Mouse (Mus musculus) NIH3T3 (cell line): ENCODE data around the gene Slc1a5.

ENCODE experiments used
- DNase-seq: peaks from one replicate; pipeline ENCODE4 v3.0.0-alpha.2; 2012; ENCODE audit warnings: low read depth

The Slc1a5 gene

GRCm38 (mm10) chr7:16782555-16783125, 1.5 kb downstream of the Slc1a5 start:
- peak; percentile 39 for DNase-seq

GRCm38 (mm10) chr7:16783224-16783688, 2.1 kb downstream of the Slc1a5 start:
- DNase-seq, result peak; percentile 59

GRCm38 (mm10) chr7:16783758-16784415, 2.7 kb downstream of the Slc1a5 start:
- DNase-seq, result peak; percentile 87

- DNase-seq, result peak; percentile 31
These were observed 3.4 kb downstream of the Slc1a5 start for GRCm38 (mm10) chr7:16784498-16784976.

- no peak for DNase-seq
These were observed 4.5 kb downstream of the Slc1a5 start for GRCm38 (mm10) chr7:16785541-16786083.

GRCm38 (mm10) chr7:16792316-16792715, 11.2 kb downstream of the Slc1a5 start:
- no peak for DNase-seq

GRCm38 (mm10) chr7:16793010-16793725, 12.0 kb downstream of the Slc1a5 start:
- DNase-seq, result no peak

- no peak for DNase-seq
These were observed 13.7 kb downstream of the Slc1a5 start for GRCm38 (mm10) chr7:16794886-16795285.

GRCm38 (mm10) chr7:16804409-16805028, 23.4 kb downstream of the Slc1a5 start:
- DNase-seq, result peak; percentile 68

GRCm38 (mm10) chr7:16807936-16808335, 26.8 kb downstream of the Slc1a5 start:
- peak; percentile 22 for DNase-seq

- DNase-seq, result no peak
These were observed 27.5 kb downstream of the Slc1a5 start for GRCm38 (mm10) chr7:16808647-16809046.

GRCm38 (mm10) chr7:16809739-16810138, 28.6 kb downstream of the Slc1a5 start:
- DNase-seq, result peak; percentile 67

- no peak for DNase-seq
These were observed 29.3 kb downstream of the Slc1a5 start for GRCm38 (mm10) chr7:16810399-16810919.

GRCm38 (mm10) chr7:16810920-16811648, 29.9 kb downstream of the Slc1a5 start:
- no peak for DNase-seq

GRCm38 (mm10) chr7:16811649-16812070, 30.5 kb downstream of the Slc1a5 start:
- DNase-seq, result no peak

GRCm38 (mm10) chr7:16812505-16812904, 31.4 kb downstream of the Slc1a5 start:
- peak; percentile 41 for DNase-seq

- peak; percentile 76 for DNase-seq
These were observed 34.3 kb downstream of the Slc1a5 start, which contains the start of gene Strn4 for GRCm38 (mm10) chr7:16815351-16815941. Strn4 (plus strand) TSS chr7:16815889.

GRCm38 (mm10) chr7:16816078-16816474, 34.9 kb downstream of the Slc1a5 start:
- DNase-seq, result peak; percentile 93

GRCm38 (mm10) chr7:16816475-16817122, 35.5 kb downstream of the Slc1a5 start, which contains the start of gene Fkrp:
Fkrp (minus strand) TSS chr7:16816732.
- peak; percentile 66 for DNase-seq

GRCm38 (mm10) chr7:16817693-16818092, 36.6 kb downstream of the Slc1a5 start:
- DNase-seq, result peak; percentile 24
